Comparison of ENCODE assay signal across 25 mouse cellular contexts in the genomic region with DNA sequence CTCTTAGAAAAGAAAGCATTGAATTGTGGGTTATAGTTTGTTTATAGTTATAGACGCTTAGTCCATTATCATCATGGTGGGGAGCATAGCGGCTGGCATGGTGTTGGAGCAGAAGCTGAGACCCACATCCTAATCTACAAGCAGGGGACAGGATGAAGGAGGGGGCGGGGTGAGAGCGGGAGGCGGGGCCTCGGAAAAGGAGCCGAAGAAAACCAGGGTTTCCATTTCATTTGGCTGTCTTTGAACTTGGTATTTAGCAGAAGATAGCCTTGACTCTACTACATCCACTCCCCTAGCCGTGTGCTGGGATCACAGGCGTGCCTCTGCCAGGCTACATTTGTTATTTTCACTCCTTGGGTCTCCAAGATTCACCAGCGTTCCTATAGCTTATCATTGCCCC. TPM values are rescaled to one million over a fixed set of nuclear protein-coding genes. Genes with fewer than 3 reads are reported as not detected.
DNase-seq lines count a peak whose midpoint lies in the region; ATAC-seq and TF ChIP-seq lines count a peak whose summit lies in the region.
"Had no signal": no experiment of that assay in that cellular context is flagged by ENCODE, and none has a peak within 500 bp of the region (broad histone marks: within the 10 kb centered on the region; RNA-seq: fewer than 3 reads in every experiment).

No protein-coding gene starts in this region.

- H3K4me2 ChIP-seq in liver, postnatal 0 days (ENCODE audit: low read depth, low read length) = no peak overlapping the region
- H3K4me2 ChIP-seq in liver, embryonic 11.5 days = peak overlapping the region; percentile 51
- H3K4me2 ChIP-seq in liver, embryonic 13.5 days = peak overlapping the region; percentile 38
- H3K4me2 ChIP-seq in liver, embryonic 16.5 days (ENCODE audit: low read depth, low read length) = peak overlapping the region; percentile 38
- H3K4me2 ChIP-seq in intestine, postnatal 0 days (replicated peaks; ENCODE audit: low read depth) = no peak overlapping the region
- H3K4me2 ChIP-seq: forebrain, embryonic 13.5 days; heart, embryonic 12.5 days; heart, embryonic 15.5 days; hindbrain, embryonic 14.5 days had no signal

- TF ChIP-seq CTCF in liver, postnatal 0 days (IDR thresholded peaks at IDR 0.05; ENCODE audit: low read depth) = no peak
- no peak for TF ChIP-seq CTCF in intestine, postnatal 0 days (IDR thresholded peaks at IDR 0.05; ENCODE audit: low read depth)

- H3K36me3 ChIP-seq in liver, postnatal 0 days (replicated peaks; ENCODE audit: insufficient read depth, low read length) = no peaks in the 10 kb centered on the region
- no peaks in the 10 kb centered on the region for H3K36me3 ChIP-seq in liver, embryonic 11.5 days (ENCODE audit: control insufficient read depth, insufficient read depth, low read length)
- no peaks in the 10 kb centered on the region for H3K36me3 ChIP-seq in liver, embryonic 13.5 days
- H3K36me3 ChIP-seq in liver, embryonic 16.5 days (ENCODE audit: control insufficient read depth, insufficient read depth) = no peaks in the 10 kb centered on the region
- H3K36me3 ChIP-seq in intestine, postnatal 0 days (ENCODE audit: control insufficient read depth, insufficient read depth) = no peaks in the 10 kb centered on the region
- H3K36me3 ChIP-seq: forebrain, embryonic 10.5 days; heart, embryonic 15.5 days had no signal

- H3K9me3 ChIP-seq in liver, postnatal 0 days (ENCODE audit: low read length) = no peaks in the 10 kb centered on the region
- no peaks in the 10 kb centered on the region for H3K9me3 ChIP-seq in liver, embryonic 11.5 days (ENCODE audit: control insufficient read depth, low read length)
- no peaks in the 10 kb centered on the region for H3K9me3 ChIP-seq in liver, embryonic 13.5 days (replicated peaks)
- H3K9me3 ChIP-seq in liver, embryonic 16.5 days (replicated peaks; ENCODE audit: control insufficient read depth, low read length) = no peaks in the 10 kb centered on the region
- H3K9me3 ChIP-seq in intestine, postnatal 0 days (ENCODE audit: control insufficient read depth) = no peaks in the 10 kb centered on the region
- H3K9me3 ChIP-seq: forebrain, embryonic 10.5 days; forebrain, embryonic 13.5 days; G1E; heart, embryonic 12.5 days; heart, embryonic 15.5 days had no signal

- no peaks in the 10 kb centered on the region for H3K27me3 ChIP-seq in liver, postnatal 0 days (ENCODE audit: insufficient read depth, low read length)
- no peaks in the 10 kb centered on the region for H3K27me3 ChIP-seq in liver, embryonic 11.5 days (replicated peaks; ENCODE audit: control insufficient read depth, insufficient read depth, low read length)
- H3K27me3 ChIP-seq in liver, embryonic 13.5 days = no peaks in the 10 kb centered on the region
- H3K27me3 ChIP-seq in liver, embryonic 16.5 days (ENCODE audit: control insufficient read depth, insufficient read depth, low read depth, low read length) = no peaks in the 10 kb centered on the region
- peaks cover 7% of the 10 kb centered on the region; the same call in 1 of the 2 replicates for H3K27me3 ChIP-seq in intestine, postnatal 0 days (replicated peaks; ENCODE audit: control insufficient read depth, insufficient read depth, low read length)
- H3K27me3 ChIP-seq: CH12.LX; forebrain, embryonic 13.5 days; heart, embryonic 12.5 days; heart, embryonic 15.5 days; Patski had no signal

- H3K4me1 ChIP-seq in liver, postnatal 0 days (ENCODE audit: insufficient read depth) = peaks cover 38% of the 10 kb centered on the region
- peaks cover 45% of the 10 kb centered on the region for H3K4me1 ChIP-seq in liver, embryonic 11.5 days (replicated peaks; ENCODE audit: control insufficient read depth, insufficient read depth, low read length)
- peaks cover 68% of the 10 kb centered on the region for H3K4me1 ChIP-seq in liver, embryonic 13.5 days (replicated peaks)
- peaks cover 46% of the 10 kb centered on the region for H3K4me1 ChIP-seq in liver, embryonic 16.5 days (ENCODE audit: control insufficient read depth, low read depth, low read length)
- H3K4me1 ChIP-seq in intestine, postnatal 0 days (replicated peaks; ENCODE audit: control insufficient read depth, insufficient read depth, low read length) = peaks cover 6% of the 10 kb centered on the region; the same call in 1 of the 2 replicates

- TF ChIP-seq EP300 in liver, postnatal 0 days (IDR thresholded peaks at IDR 0.05; ENCODE audit: low read depth) = no peak

- peak; percentile 46 for DNase-seq in liver
- DNase-seq in liver, postnatal 0 days = no peak
- DNase-seq in liver, embryonic 11.5 days (ENCODE audit: low spot score) = no peak
- no peak for DNase-seq in liver, embryonic 13.5 days
- DNase-seq in natural killer cell, adult 2 months (ENCODE audit: low spot score in 2 of 2) = no peak
- DNase-seq: adrenal gland, postnatal 10 days; adrenal gland, postnatal 36 days; B cell, adult 2 months; cerebellum, adult 18-20 months; cerebellum, adult 9-10 months; gastrocnemius, postnatal 14 days; heart, adult 11 months; heart, postnatal 10 days; heart, postnatal 4 days had no signal

- H3K27ac ChIP-seq in liver, postnatal 0 days (ENCODE audit: low read depth) = no peak overlapping the region
- no peak overlapping the region for H3K27ac ChIP-seq in liver, embryonic 11.5 days (ENCODE audit: low read depth, low read length)
- no peak overlapping the region for H3K27ac ChIP-seq in liver, embryonic 13.5 days
- no peak overlapping the region for H3K27ac ChIP-seq in liver, embryonic 16.5 days (ENCODE audit: low read length)
- H3K27ac ChIP-seq in intestine, postnatal 0 days (ENCODE audit: low read depth, low read length) = no peak overlapping the region
- H3K27ac ChIP-seq: forebrain, embryonic 10.5 days; forebrain, embryonic 13.5 days; heart, embryonic 15.5 days; hindbrain, embryonic 14.5 days had no signal

- no peak overlapping the region for H3K9ac ChIP-seq in liver, postnatal 0 days (replicated peaks)
- no peak overlapping the region for H3K9ac ChIP-seq in liver, embryonic 11.5 days (ENCODE audit: low read depth, low read length)
- peak overlapping the region; percentile 15; the same call in 1 of the 2 replicates for H3K9ac ChIP-seq in liver, embryonic 13.5 days
- no peak overlapping the region for H3K9ac ChIP-seq in liver, embryonic 16.5 days (ENCODE audit: low read depth, low read length)
- no peak overlapping the region for H3K9ac ChIP-seq in intestine, postnatal 0 days (ENCODE audit: low read depth, low read length)
- H3K9ac ChIP-seq: forebrain, embryonic 13.5 days; heart, embryonic 12.5 days; heart, embryonic 15.5 days; hindbrain, embryonic 14.5 days had no signal

- no peak overlapping the region for H3K4me3 ChIP-seq in liver, postnatal 0 days (ENCODE audit: low read depth, low read length)
- H3K4me3 ChIP-seq in liver, embryonic 11.5 days (ENCODE audit: low read depth, low read length) = peak overlapping the region; percentile 12
- H3K4me3 ChIP-seq in liver, embryonic 13.5 days (replicated peaks) = peak overlapping the region; percentile 29
- H3K4me3 ChIP-seq in liver, embryonic 16.5 days (ENCODE audit: low read depth, low read length) = no peak overlapping the region
- no peak overlapping the region for H3K4me3 ChIP-seq in intestine, postnatal 0 days (ENCODE audit: low read depth, low read length)
- H3K4me3 ChIP-seq: forebrain, embryonic 10.5 days; forebrain, embryonic 13.5 days; heart, embryonic 12.5 days; heart, embryonic 15.5 days had no signal

- ATAC-seq in liver, postnatal 0 days = no peak
- no peak for ATAC-seq in liver, embryonic 11.5 days (replicated peaks; ENCODE audit: low FRiP score)
- ATAC-seq in liver, embryonic 13.5 days (ENCODE audit: low read depth) = no peak
- ATAC-seq in liver, embryonic 16.5 days (ENCODE audit: low read depth) = no peak
- ATAC-seq in intestine, postnatal 0 days = no peak
- ATAC-seq: forebrain, embryonic 13.5 days; forebrain, embryonic 16.5 days; Patski had no signal

- WGBS in liver, postnatal 0 days (ENCODE audit: insufficient replicate concordance) = 46% methylated on average over 10 of the region's 10 CpGs
- 29% methylated on average over 10 of the region's 10 CpGs for WGBS in liver, embryonic 11.5 days
- WGBS in liver, embryonic 13.5 days (ENCODE audit: insufficient replicate concordance) = 29% methylated on average over 10 of the region's 10 CpGs
- 33% methylated on average over 10 of the region's 10 CpGs for WGBS in liver, embryonic 16.5 days (ENCODE audit: insufficient replicate concordance)
- 44% methylated on average over 10 of the region's 10 CpGs for WGBS in intestine, postnatal 0 days

RNA-seq across cellular contexts. Expression of a gene that starts 5.1 kb away (rescaled TPM):
- 14.0 and 15.9 TPM in 2 replicates for polyA plus RNA-seq in liver, postnatal 0 days (2015; fragmentation: Nextera tagmentation; extraction: Ambion mirVana)
- polyA plus RNA-seq in liver, embryonic 11.5 days (2014; fragmentation: Nextera tagmentation; extraction: Ambion mirVana) = 9.6 and 10.6 TPM in 2 replicates
- polyA plus RNA-seq in liver, embryonic 13.5 days (2015; fragmentation: Nextera tagmentation; extraction: Ambion mirVana) = 10.0 and 12.8 TPM in 2 replicates
- polyA plus RNA-seq in liver, embryonic 16.5 days (2015; fragmentation: Nextera tagmentation; extraction: Ambion mirVana) = 12.0 and 12.8 TPM in 2 replicates
- 8.3 and 9.1 TPM in 2 replicates for polyA plus RNA-seq in intestine, postnatal 0 days (2015; fragmentation: Nextera tagmentation; extraction: Ambion mirVana)

RNA-seq across cellular contexts. Expression of a gene that starts 16.9 kb away (rescaled TPM):
- polyA plus RNA-seq in liver, postnatal 0 days (2015; fragmentation: Nextera tagmentation; extraction: Ambion mirVana) = 1.3 and 5.9 TPM in 2 replicates
- polyA plus RNA-seq in liver, embryonic 11.5 days (2014; fragmentation: Nextera tagmentation; extraction: Ambion mirVana) = 6.7 and 8.3 TPM in 2 replicates
- polyA plus RNA-seq in liver, embryonic 13.5 days (2015; fragmentation: Nextera tagmentation; extraction: Ambion mirVana) = 2.2 and 2.3 TPM in 2 replicates
- polyA plus RNA-seq in liver, embryonic 16.5 days (2015; fragmentation: Nextera tagmentation; extraction: Ambion mirVana) = 3.4 and 7.9 TPM in 2 replicates
- polyA plus RNA-seq in intestine, postnatal 0 days (2015; fragmentation: Nextera tagmentation; extraction: Ambion mirVana) = 10.5 and 12.1 TPM in 2 replicates

RNA-seq across cellular contexts. Expression of a gene that starts 17.7 kb away (rescaled TPM):
- 4.3 and 5.8 TPM in 2 replicates for polyA plus RNA-seq in liver, postnatal 0 days (2015; fragmentation: Nextera tagmentation; extraction: Ambion mirVana)
- polyA plus RNA-seq in liver, embryonic 11.5 days (2014; fragmentation: Nextera tagmentation; extraction: Ambion mirVana) = 26.0 and 28.8 TPM in 2 replicates
- polyA plus RNA-seq in liver, embryonic 13.5 days (2015; fragmentation: Nextera tagmentation; extraction: Ambion mirVana) = 13.5 and 14.1 TPM in 2 replicates
- 6.0 and 7.4 TPM in 2 replicates for polyA plus RNA-seq in liver, embryonic 16.5 days (2015; fragmentation: Nextera tagmentation; extraction: Ambion mirVana)
- polyA plus RNA-seq in intestine, postnatal 0 days (2015; fragmentation: Nextera tagmentation; extraction: Ambion mirVana) = 5.7 and 6.6 TPM in 2 replicates

RNA-seq across cellular contexts. Expression of a gene that starts 29.1 kb away (rescaled TPM):
- polyA plus RNA-seq in liver, postnatal 0 days (2015; fragmentation: Nextera tagmentation; extraction: Ambion mirVana) = not detected in 2 replicates
- not detected in 2 replicates for polyA plus RNA-seq in liver, embryonic 11.5 days (2014; fragmentation: Nextera tagmentation; extraction: Ambion mirVana)
- polyA plus RNA-seq in liver, embryonic 13.5 days (2015; fragmentation: Nextera tagmentation; extraction: Ambion mirVana) = not detected in 2 replicates
- polyA plus RNA-seq in liver, embryonic 16.5 days (2015; fragmentation: Nextera tagmentation; extraction: Ambion mirVana) = 0.06 TPM in 1 of 2 replicates, not detected in the other
- 0.14 TPM in 1 of 2 replicates, not detected in the other for polyA plus RNA-seq in intestine, postnatal 0 days (2015; fragmentation: Nextera tagmentation; extraction: Ambion mirVana)
- polyA plus RNA-seq: G1E had no signal

RNA-seq across cellular contexts. Expression of a gene that starts 30.0 kb away (rescaled TPM):
- polyA plus RNA-seq in liver, postnatal 0 days (2015; fragmentation: Nextera tagmentation; extraction: Ambion mirVana) = not detected in 2 replicates
- polyA plus RNA-seq in liver, embryonic 11.5 days (2014; fragmentation: Nextera tagmentation; extraction: Ambion mirVana) = 0.48 TPM in 1 of 2 replicates, not detected in the other
- 0.10 TPM in 1 of 2 replicates, not detected in the other for polyA plus RNA-seq in liver, embryonic 13.5 days (2015; fragmentation: Nextera tagmentation; extraction: Ambion mirVana)
- not detected in 2 replicates for polyA plus RNA-seq in liver, embryonic 16.5 days (2015; fragmentation: Nextera tagmentation; extraction: Ambion mirVana)
- polyA plus RNA-seq in intestine, postnatal 0 days (2015; fragmentation: Nextera tagmentation; extraction: Ambion mirVana) = not detected in 2 replicates
- polyA plus RNA-seq: heart, embryonic 15.5 days had no signal

Comparison
In these comparisons a context has a peak if more than half of its experiments do, and no peak if none do; other contexts are left out.
1. H3K4me2 ChIP-seq: peak in liver, embryonic 11.5 days (single experiment), liver, embryonic 13.5 days (single experiment) and liver, embryonic 16.5 days (single experiment); none in liver, postnatal 0 days (single experiment) and intestine, postnatal 0 days (single experiment).
2. H3K4me3 ChIP-seq: peak in liver, embryonic 11.5 days (single experiment) and liver, embryonic 13.5 days (single experiment); none in liver, postnatal 0 days (single experiment), liver, embryonic 16.5 days (single experiment) and intestine, postnatal 0 days (single experiment).